Mouse (Mus musculus): Measurements from ENCODE around the gene Cxcr1. TPM values are rescaled to one million over a fixed set of nuclear protein-coding genes. Genes with fewer than 3 reads are reported as not detected.
"Not testable (repeated sequence)": the region's sequence is repeated elsewhere in the genome, so short reads cannot be mapped to it uniquely, and the experiment has no call there.

Gene Cxcr1
- total RNA-seq, 2 experiments from 2014 or later: not detected

GRCm38 (mm10) chr1:74195961-74196360 lies 1.5 kb upstream of the Cxcr1 start:
- peak; percentile 36 for DNase-seq

GRCm38 (mm10) chr1:74192711-74193110 lies 1.7 kb downstream of the Cxcr1 start:
- no peak for DNase-seq

GRCm38 (mm10) chr1:74190471-74190870 lies 4.0 kb downstream of the Cxcr1 start:
- peak; percentile 33 for DNase-seq

GRCm38 (mm10) chr1:74183006-74183405 lies 11.4 kb downstream of the Cxcr1 start:
- no peak for DNase-seq

GRCm38 (mm10) chr1:74181462-74181861 lies 13.0 kb downstream of the Cxcr1 start:
- DNase-seq: no peak

- DNase-seq: no peak
Measured at GRCm38 (mm10) chr1:74179624-74180408, 14.6 kb downstream of the Cxcr1 start.

- no peak for DNase-seq
Measured at GRCm38 (mm10) chr1:74178618-74179017, 15.8 kb downstream of the Cxcr1 start.

GRCm38 (mm10) chr1:74175731-74176130 lies 18.7 kb downstream of the Cxcr1 start:
- no peak for DNase-seq

- no peak for DNase-seq
Measured at GRCm38 (mm10) chr1:74172722-74173121, 21.7 kb downstream of the Cxcr1 start.

GRCm38 (mm10) chr1:74169721-74170120 lies 24.7 kb downstream of the Cxcr1 start:
- no peak for DNase-seq

- peak; percentile 30 for DNase-seq
Measured at GRCm38 (mm10) chr1:74167136-74167535, 27.3 kb downstream of the Cxcr1 start.

- DNase-seq: no peak
Measured at GRCm38 (mm10) chr1:74160036-74160435, 34.4 kb downstream of the Cxcr1 start.

GRCm38 (mm10) chr1:74159613-74160012 lies 34.8 kb downstream of the Cxcr1 start:
- DNase-seq: not testable (repeated sequence)

GRCm38 (mm10) chr1:74156381-74156910 lies 38.0 kb downstream of the Cxcr1 start:
- no peak for DNase-seq

GRCm38 (mm10) chr1:74155435-74156012 lies 38.9 kb downstream of the Cxcr1 start:
- DNase-seq: no peak

- no peak for DNase-seq
Measured at GRCm38 (mm10) chr1:74153461-74154184, 40.8 kb downstream of the Cxcr1 start, which contains the start of gene Cxcr2. TSS of gene Cxcr2 (plus strand) at chr1:74153989.

GRCm38 (mm10) chr1:74151091-74151490 lies 43.3 kb downstream of the Cxcr1 start:
- no peak for DNase-seq

- no peak for DNase-seq
Measured at GRCm38 (mm10) chr1:74150101-74150500, 44.3 kb downstream of the Cxcr1 start.

- no peak for DNase-seq
Measured at GRCm38 (mm10) chr1:74149106-74149885, 45.1 kb downstream of the Cxcr1 start.
